Mouse (Mus musculus) spleen, adult 2 months (tissue): Measurements from ENCODE around the gene Dnajc19. TPM values are rescaled to one million over a fixed set of nuclear protein-coding genes. Genes with fewer than 3 reads are reported as not detected.

Source experiments
- DNase-seq, 2 experiments: peaks; one replicate each; pipeline versions ENCODE4 v3.0.0 to v3.0.0-alpha.2; 2012 to 2021; ENCODE audit warnings: low spot score in 2 of 2, low read depth in 1 of 2
- H3K27ac ChIP-seq: fragments of 200-500 bp; 2 replicates; pipeline ENCODE4 v1.5.1; 2012; ENCODE audit warnings: low read length, inconsistent platforms; ENCODE audit not compliant: insufficient read depth
- H3K27me3 ChIP-seq: fragments of 200-500 bp; 2 replicates; pipeline ENCODE4 v1.6.1; 2012; ENCODE audit warnings: mild to moderate bottlenecking, moderate library complexity, low read length, inconsistent platforms; ENCODE audit not compliant: control insufficient read depth, insufficient read depth
- H3K36me3 ChIP-seq: fragments of 200-500 bp; 2 replicates; pipeline ENCODE4 v1.6.1; 2012; ENCODE audit warnings: mild to moderate bottlenecking, low read length, inconsistent platforms; ENCODE audit not compliant: control insufficient read depth, insufficient read depth
- H3K4me1 ChIP-seq: fragments of 200-500 bp; 2 replicates; pipeline ENCODE4 v1.6.1; 2011; ENCODE audit warnings: inconsistent platforms; ENCODE audit not compliant: control insufficient read depth, insufficient read depth, insufficient read length
- H3K4me3 ChIP-seq: fragments of 200-500 bp; 2 replicates; pipeline ENCODE4 v1.5.1; 2011; ENCODE audit warnings: mild to moderate bottlenecking, inconsistent platforms; ENCODE audit not compliant: insufficient read depth, insufficient read length; ENCODE audit errors: extremely low read depth
- CTCF ChIP-seq: fragments of 200-500 bp; IDR thresholded peaks from 2 replicates; pipeline ENCODE4 v1.5.1; 2011; ENCODE audit warnings: mild to moderate bottlenecking, inconsistent platforms; ENCODE audit not compliant: insufficient read depth, insufficient read length, insufficient replicate concordance; ENCODE audit errors: extremely low read depth
- POLR2A ChIP-seq: fragments of 200-500 bp; IDR thresholded peaks from 2 replicates; pipeline ENCODE4 v1.6.1; 2011; ENCODE audit warnings: low read depth, low read length, inconsistent platforms
- WGBS: fragments of 180-500 bp; shearing (Covaris S2); methylation state at CpG from one replicate; pipeline ENCODE4 v1.1.7; 2018; 5-methylcytosine and 5-hydroxymethylcytosine counted together
- polyA plus RNA-seq: library from polyadenylated mRNA; depleted of rRNA; stranded (reverse); fragments of >200 nt; gene quantifications from 2 replicates; pipeline ENCODE4 v1.2.3, GENCODE M21; 2012

Gene Dnajc19
- polyA plus RNA-seq, 1 experiment = 48.2 TPM

DNA sequence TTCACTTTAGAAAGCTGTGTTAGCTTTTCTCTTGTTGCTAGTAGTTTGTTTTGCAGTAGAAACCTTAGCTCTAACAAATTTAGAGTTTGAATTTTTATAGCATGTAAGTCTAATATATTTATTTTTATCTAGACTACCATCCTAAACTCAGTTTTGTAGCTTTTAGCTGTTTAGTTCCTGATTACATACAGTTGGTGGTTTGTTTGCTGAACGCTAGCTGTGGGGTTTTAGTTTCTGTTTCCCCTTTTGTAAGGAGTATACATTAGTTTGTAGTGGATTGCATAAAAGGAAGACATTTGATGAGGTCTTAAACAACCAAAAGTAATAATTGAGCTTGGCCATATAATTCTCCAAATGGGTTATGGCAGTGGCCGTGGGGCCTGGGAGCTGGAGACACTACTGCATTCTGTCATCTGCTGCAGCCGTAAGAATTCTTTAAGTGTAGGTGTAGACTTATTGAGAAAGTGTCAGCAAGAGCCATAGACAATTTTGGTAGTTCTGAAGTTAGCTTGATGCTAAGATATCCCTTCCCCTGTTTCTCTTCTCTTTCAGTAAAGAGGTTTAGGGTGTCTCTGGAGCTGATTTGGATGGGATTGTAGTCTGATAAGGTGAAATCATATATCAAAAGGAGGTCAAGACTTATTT is 47.3 kb downstream of the Dnajc19 start:
- no peaks in the 10 kb centered on the region for H3K27me3 ChIP-seq
- TF ChIP-seq POLR2A (no peak), CTCF (no peak)
- peak overlapping the region; percentile 70 for H3K27ac ChIP-seq
- no peaks in the 10 kb centered on the region; the same call in 1 of the 2 replicates for H3K36me3 ChIP-seq
- H3K4me1 ChIP-seq = peaks cover 14% of the 10 kb centered on the region
- WGBS = 28% methylated on average over 3 of the region's 3 CpGs
- DNase-seq = no peak
- H3K4me3 ChIP-seq = peak overlapping the region; percentile 5

DNA sequence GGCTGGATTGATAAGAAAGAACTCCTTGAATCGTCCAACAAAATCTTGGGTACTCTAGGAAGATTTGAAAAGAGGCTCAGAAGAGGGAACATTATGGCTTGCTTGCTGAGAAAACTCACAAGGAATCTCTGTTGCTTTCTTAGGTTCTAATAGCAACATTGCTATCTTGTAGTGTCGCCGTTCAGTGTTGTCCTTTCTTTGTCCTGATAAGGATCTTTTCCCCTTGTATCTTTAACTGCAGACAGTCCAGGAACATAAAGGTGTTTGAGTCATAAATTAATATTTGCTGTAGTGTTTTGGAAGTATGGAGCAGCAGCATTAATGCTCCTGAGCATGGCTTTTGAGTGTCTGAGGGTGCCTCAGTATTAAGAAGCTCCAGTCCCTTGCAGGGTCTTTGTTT is 50.5 kb downstream of the Dnajc19 start:
- 81% methylated on average over 3 of the region's 3 CpGs for whole genome bisulfite sequencing
- no peak for TF ChIP-seq CTCF
- no peak for TF ChIP-seq POLR2A
- peaks cover 10% of the 10 kb centered on the region for H3K4me1 ChIP-seq
- DNase-seq = no peak
- H3K27me3 ChIP-seq = no peaks in the 10 kb centered on the region
- H3K27ac ChIP-seq = no peak overlapping the region
- no peaks in the 10 kb centered on the region; the same call in 1 of the 2 replicates for H3K36me3 ChIP-seq
- H3K4me3 ChIP-seq = no peak overlapping the region

- no peak for TF ChIP-seq POLR2A
- no peaks in the 10 kb centered on the region for H3K27me3 ChIP-seq
- H3K36me3 ChIP-seq = no peaks in the 10 kb centered on the region; the same call in 1 of the 2 replicates
- H3K27ac ChIP-seq = no peak overlapping the region
- H3K4me1 ChIP-seq = peaks cover 7% of the 10 kb centered on the region; the same call in 1 of the 2 replicates
- no peak for DNase-seq
- H3K4me3 ChIP-seq = no peak overlapping the region
Measured at GRCm38 (mm10) chr3:34028935-34029334, 52.2 kb downstream of the Dnajc19 start.

- no peak for DNase-seq
- H3K36me3 ChIP-seq = no peaks in the 10 kb centered on the region
- WGBS = 60% methylated on average over 4 of the region's 4 CpGs
- no peak for TF ChIP-seq CTCF
- no peak for TF ChIP-seq POLR2A
- no peak overlapping the region for H3K27ac ChIP-seq
- peaks cover 4% of the 10 kb centered on the region for H3K4me1 ChIP-seq
- H3K27me3 ChIP-seq = no peaks in the 10 kb centered on the region
- H3K4me3 ChIP-seq = no peak overlapping the region
Measured at GRCm38 (mm10) chr3:34021259-34021828, 59.8 kb downstream of the Dnajc19 start.

DNA sequence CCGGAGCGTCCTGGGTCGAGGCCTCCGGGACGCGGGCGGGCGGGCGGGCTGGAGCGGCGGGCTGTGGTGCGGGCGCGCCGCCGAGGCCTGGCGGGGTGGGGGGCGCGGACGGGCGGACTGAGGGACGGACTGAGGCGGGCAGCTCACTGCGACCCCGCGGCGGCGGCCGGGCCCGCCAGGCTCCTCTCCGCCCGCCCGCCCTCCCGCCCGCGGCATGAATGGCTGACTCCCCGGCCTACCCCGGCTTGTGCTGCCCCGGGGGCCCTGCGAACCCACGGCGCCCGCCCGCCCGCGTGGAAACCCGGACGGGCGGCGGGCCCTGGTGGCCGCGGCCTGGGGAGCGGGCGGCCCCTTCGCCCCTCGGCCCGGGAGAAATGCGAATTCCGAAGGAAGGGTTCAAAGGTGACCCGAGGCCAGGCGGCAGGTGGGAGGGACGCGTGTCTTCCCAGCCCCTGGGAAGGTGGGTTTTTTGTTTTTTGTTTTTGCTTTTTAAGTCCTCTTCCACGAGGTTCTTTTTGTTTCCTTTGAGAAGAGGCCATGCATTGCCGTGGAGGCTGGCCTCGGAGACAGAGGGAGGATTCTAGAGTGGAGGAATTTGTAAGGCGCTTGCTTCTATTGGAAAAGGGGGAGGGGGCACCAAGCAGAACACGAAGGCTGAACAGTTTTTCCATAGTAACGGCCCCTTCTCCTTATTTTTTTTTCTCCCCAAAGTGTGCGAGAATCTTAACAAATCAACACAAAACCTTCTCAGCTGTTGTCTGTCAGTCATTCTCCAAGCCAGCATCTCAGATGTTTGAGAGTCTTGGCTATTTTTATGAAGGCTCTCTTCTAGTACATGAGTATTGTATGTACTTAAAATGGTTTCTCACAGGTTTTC is 60.5 kb downstream of the Dnajc19 start:
- Histone ChIP-seq H3K36me3 (no peaks in the 10 kb centered on the region), H3K4me1 (peaks cover 4% of the 10 kb centered on the region), H3K27ac (peak overlapping the region; percentile 78; the same call in 1 of the 2 replicates), H3K4me3 (peak overlapping the region; percentile 99), H3K27me3 (no peaks in the 10 kb centered on the region)
- TF ChIP-seq CTCF = no peak
- no peak for TF ChIP-seq POLR2A
- under 1% methylated on average over 53 of the region's 70 CpGs for WGBS
- no peak for DNase-seq

DNA sequence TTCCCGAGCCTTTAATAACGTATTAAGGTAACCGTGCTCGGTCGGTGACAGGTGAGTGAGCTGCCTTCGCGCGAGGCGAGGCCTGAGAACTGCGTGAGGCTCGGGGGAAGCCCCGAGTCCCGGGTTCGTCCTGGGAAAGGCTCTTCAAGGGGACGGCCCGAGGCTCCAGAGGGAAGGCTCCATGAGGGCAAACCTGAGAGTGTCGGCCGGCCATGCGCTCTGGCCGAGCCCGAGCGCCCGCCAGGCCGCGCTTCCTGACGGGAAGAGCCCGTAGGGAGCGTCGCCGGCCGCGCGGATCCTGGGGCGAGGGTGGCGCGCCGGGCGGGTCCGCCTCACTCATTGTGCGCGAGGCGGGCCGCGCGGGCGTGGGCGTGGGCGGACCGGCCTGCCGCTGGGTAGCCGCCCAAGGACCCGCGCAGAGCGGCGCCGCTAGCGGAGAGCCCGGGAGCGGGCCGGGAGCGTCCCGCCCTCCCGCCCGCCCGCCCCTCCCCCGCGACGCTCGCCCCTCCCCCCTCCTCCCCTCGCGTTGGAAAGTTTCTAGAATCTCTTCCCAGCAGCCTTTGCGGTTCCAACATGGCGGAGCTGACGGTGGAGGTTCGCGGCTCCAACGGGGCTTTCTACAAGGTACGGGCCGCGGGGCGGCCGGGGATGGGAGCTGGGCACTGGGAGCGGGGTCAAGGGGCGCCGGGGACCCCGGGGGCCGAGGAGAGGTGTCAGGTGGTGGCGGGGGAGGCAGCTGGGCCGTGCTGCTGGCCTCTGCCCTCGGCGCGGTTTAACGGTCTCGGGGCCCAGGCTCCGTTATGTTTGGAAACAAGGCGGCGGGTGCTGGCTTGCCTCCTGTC is 61.4 kb downstream of the Dnajc19 start, which contains the start of gene Fxr1:
TSS of gene Fxr1 (plus strand) at position 404 of the 842 bp plus-strand sequence.
- Histone ChIP-seq H3K4me3 (peak within 1 kb of the TSS; percentile 99), H3K27ac (peak within 1 kb of the TSS; percentile 78), H3K4me1 (peaks cover 4% of the 10 kb centered on the region), H3K27me3 (no peaks in the 10 kb centered on the region), H3K36me3 (no peaks in the 10 kb centered on the region)
- 2% methylated on average over 77 of the region's 97 CpGs for WGBS
- TF ChIP-seq CTCF (no peak), POLR2A (peak; percentile 69)
- DNase-seq = peak; percentile 62 to 76
